Mouse (Mus musculus): ENCODE measurements around the gene Lrig1.
A peak's percentile ranks its signal among the peaks of the same experiment; 100 is the strongest.

Gene Lrig1

GRCm38 (mm10) chr6:94620287-94620686 lies 79.7 kb downstream of the Lrig1 start:
- no peak for DNase-seq (ENCODE audit: low read depth, low spot score)

GRCm38 (mm10) chr6:94618671-94619070 lies 81.3 kb downstream of the Lrig1 start:
- no peak for DNase-seq (ENCODE audit: low read depth, low spot score)

GRCm38 (mm10) chr6:94615936-94616335 lies 84.0 kb downstream of the Lrig1 start:
- DNase-seq (ENCODE audit: low read depth, low spot score), result no peak

- no peak for DNase-seq (ENCODE audit: low read depth, low spot score)
Observed at GRCm38 (mm10) chr6:94614346-94614745, 85.6 kb downstream of the Lrig1 start.

GRCm38 (mm10) chr6:94613235-94613895 lies 86.6 kb downstream of the Lrig1 start:
- DNase-seq (ENCODE audit: low read depth, low spot score), result no peak

GRCm38 (mm10) chr6:94604546-94604945 lies 95.4 kb downstream of the Lrig1 start:
- no peak for DNase-seq (ENCODE audit: low read depth, low spot score)

- DNase-seq (ENCODE audit: low read depth, low spot score), result peak; percentile 54
Observed at GRCm38 (mm10) chr6:94604072-94604471, 95.9 kb downstream of the Lrig1 start.

- no peak for DNase-seq (ENCODE audit: low read depth, low spot score)
Observed at GRCm38 (mm10) chr6:94601811-94602210, 98.1 kb downstream of the Lrig1 start.

- DNase-seq (ENCODE audit: low read depth, low spot score), result no peak
Observed at GRCm38 (mm10) chr6:94601101-94601500, 98.9 kb downstream of the Lrig1 start.

GRCm38 (mm10) chr6:94599016-94599415 lies 100.9 kb downstream of the Lrig1 start:
- no peak for DNase-seq (ENCODE audit: low read depth, low spot score)

- no peak for DNase-seq (ENCODE audit: low read depth, low spot score)
Observed at GRCm38 (mm10) chr6:94598421-94598820, 101.5 kb downstream of the Lrig1 start.

GRCm38 (mm10) chr6:94596761-94597485 lies 103.0 kb downstream of the Lrig1 start:
- DNase-seq (ENCODE audit: low read depth, low spot score), result no peak

- DNase-seq (ENCODE audit: low read depth, low spot score), result no peak
Observed at GRCm38 (mm10) chr6:94596051-94596760, 103.8 kb downstream of the Lrig1 start.

GRCm38 (mm10) chr6:94595206-94595605 lies 104.8 kb downstream of the Lrig1 start:
- no peak for DNase-seq (ENCODE audit: low read depth, low spot score)

GRCm38 (mm10) chr6:94594711-94595110 lies 105.2 kb downstream of the Lrig1 start:
- no peak for DNase-seq (ENCODE audit: low read depth, low spot score)

GRCm38 (mm10) chr6:94594096-94594665 lies 105.8 kb downstream of the Lrig1 start:
- DNase-seq (ENCODE audit: low read depth, low spot score), result no peak

- peak; percentile 85 for DNase-seq (ENCODE audit: low read depth, low spot score)
Observed at GRCm38 (mm10) chr6:94592710-94593109, 107.2 kb downstream of the Lrig1 start.

- DNase-seq (ENCODE audit: low read depth, low spot score), result peak; percentile 67
Observed at GRCm38 (mm10) chr6:94592243-94592642, 107.7 kb downstream of the Lrig1 start.

GRCm38 (mm10) chr6:94588365-94588764 lies 111.6 kb downstream of the Lrig1 start:
- DNase-seq (ENCODE audit: low read depth, low spot score), result no peak

GRCm38 (mm10) chr6:94584976-94585375 lies 115.0 kb downstream of the Lrig1 start:
- DNase-seq (ENCODE audit: low read depth, low spot score), result no peak

- DNase-seq (ENCODE audit: low read depth, low spot score), result no peak
Observed at GRCm38 (mm10) chr6:94584147-94584695, 115.7 kb downstream of the Lrig1 start.

GRCm38 (mm10) chr6:94582055-94582454 lies 117.9 kb downstream of the Lrig1 start:
- DNase-seq (ENCODE audit: low read depth, low spot score), result no peak
